Mouse (Mus musculus) small intestine, adult 2 months (tissue): ENCODE data around the gene Ugt1a6b.
"Not testable (repeated sequence)": the region's sequence is repeated elsewhere in the genome, so short reads cannot be mapped to it uniquely, and the experiment has no call there.

Source experiments
- CTCF ChIP-seq: fragments of 200-500 bp; IDR thresholded peaks from 2 replicates; pipeline ENCODE4 v1.5.1; 2012; ENCODE audit warnings: low read depth, mild to moderate bottlenecking, control low read depth, inconsistent platforms, low read length, moderate library complexity, mixed read lengths; ENCODE audit not compliant: insufficient replicate concordance, insufficient read length; ENCODE audit errors: extremely low read depth
- POLR2A ChIP-seq: fragments of 200-500 bp; IDR thresholded peaks from 2 replicates; pipeline ENCODE4 v1.6.1; 2012; ENCODE audit warnings: low read depth, mild to moderate bottlenecking, control low read depth, inconsistent platforms, low read length, moderate library complexity

DNA sequence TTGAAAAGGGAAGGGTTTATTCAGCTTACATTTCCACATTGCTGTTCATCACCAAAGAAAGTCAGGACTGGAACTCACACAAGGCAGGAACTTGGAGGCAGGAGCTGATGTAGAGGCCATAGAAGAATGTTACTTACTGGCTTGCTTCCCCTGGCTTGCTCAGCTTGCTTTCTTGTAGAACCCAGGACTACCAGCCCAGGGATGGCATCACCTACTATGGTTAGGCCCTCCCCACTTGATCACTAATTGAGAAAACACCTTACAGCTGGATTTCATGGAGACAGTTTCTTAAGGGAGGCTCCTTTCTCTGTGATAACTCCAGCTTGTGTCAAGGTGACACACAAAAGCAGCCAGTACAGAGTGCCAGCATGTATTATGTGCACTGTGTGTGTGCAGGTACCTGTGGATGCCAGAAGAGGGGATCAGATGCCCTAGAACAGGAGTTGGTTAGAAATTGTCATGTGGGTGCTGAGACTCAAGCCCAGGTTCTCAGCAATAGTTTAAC, 120.0 kb downstream of the Ugt1a6b start:
- TF ChIP-seq CTCF, POLR2A: not testable (repeated sequence)
